Mouse (Mus musculus): ENCODE results near the gene Aldh4a1.

Aldh4a1 gene

GRCm38 (mm10) chr4:139622373-139623282 lies at the start of gene Aldh4a1:
Aldh4a1 (plus strand) TSS chr4:139622866.
- CTCF ChIA-PET, result interaction anchor here (0.6 to 0.9 kb wide), 2 partner anchors 11 to 61 kb away, joined by 4 to 8 read pairs; no protein-coding TSS in a partner anchor

GRCm38 (mm10) chr4:139572928-139573512 lies 49.6 kb upstream of the Aldh4a1 start:
- CTCF ChIA-PET, result interaction anchor here (0.7 to 1.0 kb wide), 2 partner anchors 11 to 662 kb away, joined by 3 to 6 read pairs; no protein-coding TSS in a partner anchor

GRCm38 (mm10) chr4:139574156-139574798 lies 48.4 kb upstream of the Aldh4a1 start:
- CTCF ChIA-PET, result interaction anchor here (1.1 to 1.2 kb wide), 2 partner anchors 37 to 47 kb away, joined by 3 to 4 read pairs; no protein-coding TSS in a partner anchor

- CTCF ChIA-PET, result interaction anchor here (1.1 to 1.9 kb wide), 3 partner anchors 36 to 46 kb away, joined by 3 to 11 read pairs (median 4); no protein-coding TSS in a partner anchor
These were observed 47.6 kb upstream of the Aldh4a1 start for GRCm38 (mm10) chr4:139574799-139575672.

GRCm38 (mm10) chr4:139575673-139576003 lies 47.0 kb upstream of the Aldh4a1 start:
- CTCF ChIA-PET, result interaction anchor here (0.7 to 1.9 kb wide), 3 partner anchors 36 to 149 kb away, joined by 3 to 11 read pairs (median 5); no protein-coding TSS in a partner anchor

- CTCF ChIA-PET, result interaction anchor here (0.7 to 1.9 kb wide), 2 partner anchors 36 to 150 kb away, joined by 5 to 11 read pairs; no protein-coding TSS in a partner anchor
These were observed 46.3 kb upstream of the Aldh4a1 start for GRCm38 (mm10) chr4:139576251-139576880.

- CTCF ChIA-PET, result interaction anchor here (1.9 kb wide), 1 partner anchor 35 kb away, joined by 11 read pairs; no protein-coding TSS in a partner anchor
These were observed 45.7 kb upstream of the Aldh4a1 start for GRCm38 (mm10) chr4:139577006-139577405.

- CTCF ChIA-PET, result no interaction called here
These were observed 44.3 kb upstream of the Aldh4a1 start for GRCm38 (mm10) chr4:139578389-139578788.

- CTCF ChIA-PET, result no interaction called here
These were observed 43.7 kb upstream of the Aldh4a1 start for GRCm38 (mm10) chr4:139579003-139579402.

GRCm38 (mm10) chr4:139579466-139579865 lies 43.2 kb upstream of the Aldh4a1 start:
- CTCF ChIA-PET, result no interaction called here

- CTCF ChIA-PET, result no interaction called here
These were observed 41.9 kb upstream of the Aldh4a1 start for GRCm38 (mm10) chr4:139580663-139581336.

GRCm38 (mm10) chr4:139581427-139582051 lies 41.1 kb upstream of the Aldh4a1 start:
- CTCF ChIA-PET, result no interaction called here

- CTCF ChIA-PET, result interaction anchor here (0.9 kb wide), 1 partner anchor 20 kb away, joined by 3 read pairs; the partner anchor contains the start of gene Gm21969
These were observed 40.3 kb upstream of the Aldh4a1 start for GRCm38 (mm10) chr4:139582346-139582745.

- CTCF ChIA-PET, result interaction anchor here (0.9 kb wide), 1 partner anchor 20 kb away, joined by 3 read pairs; the partner anchor contains the start of gene Gm21969
These were observed 39.8 kb upstream of the Aldh4a1 start for GRCm38 (mm10) chr4:139582903-139583302.

- CTCF ChIA-PET, result interaction anchor here (0.6 kb wide), 1 partner anchor 11 kb away, joined by 6 read pairs; no protein-coding TSS in a partner anchor
These were observed 38.9 kb upstream of the Aldh4a1 start for GRCm38 (mm10) chr4:139583629-139584245.

- CTCF ChIA-PET, result interaction anchor here (0.6 kb wide), 1 partner anchor 11 kb away, joined by 6 read pairs; no protein-coding TSS in a partner anchor
These were observed 38.0 kb upstream of the Aldh4a1 start for GRCm38 (mm10) chr4:139584704-139585103.

- CTCF ChIA-PET, result no interaction called here
These were observed 37.0 kb upstream of the Aldh4a1 start for GRCm38 (mm10) chr4:139585713-139586112.

- CTCF ChIA-PET, result no interaction called here
These were observed 35.3 kb upstream of the Aldh4a1 start for GRCm38 (mm10) chr4:139587370-139587769.

GRCm38 (mm10) chr4:139587773-139588172 lies 34.9 kb upstream of the Aldh4a1 start:
- CTCF ChIA-PET, result no interaction called here
